Mouse (Mus musculus) brain, embryonic 14.5 days (tissue): ENCODE measurements around the gene Cpe.

Experiments used
- CTCF ChIP-seq: fragments of 200-500 bp; IDR thresholded peaks from 2 replicates; pipeline ENCODE4 v1.5.1; 2012; ENCODE audit warnings: inconsistent platforms, mild to moderate bottlenecking, moderate library complexity, borderline replicate concordance; ENCODE audit not compliant: insufficient read depth, insufficient read length; ENCODE audit errors: extremely low read depth
- POLR2A ChIP-seq: fragments of 200-500 bp; IDR thresholded peaks from 2 replicates; pipeline ENCODE4 v1.6.1; 2012; ENCODE audit warnings: mild to moderate bottlenecking, inconsistent platforms, borderline replicate concordance; ENCODE audit not compliant: poor library complexity, insufficient read depth, insufficient read length, severe bottlenecking; ENCODE audit errors: extremely low read depth

DNA sequence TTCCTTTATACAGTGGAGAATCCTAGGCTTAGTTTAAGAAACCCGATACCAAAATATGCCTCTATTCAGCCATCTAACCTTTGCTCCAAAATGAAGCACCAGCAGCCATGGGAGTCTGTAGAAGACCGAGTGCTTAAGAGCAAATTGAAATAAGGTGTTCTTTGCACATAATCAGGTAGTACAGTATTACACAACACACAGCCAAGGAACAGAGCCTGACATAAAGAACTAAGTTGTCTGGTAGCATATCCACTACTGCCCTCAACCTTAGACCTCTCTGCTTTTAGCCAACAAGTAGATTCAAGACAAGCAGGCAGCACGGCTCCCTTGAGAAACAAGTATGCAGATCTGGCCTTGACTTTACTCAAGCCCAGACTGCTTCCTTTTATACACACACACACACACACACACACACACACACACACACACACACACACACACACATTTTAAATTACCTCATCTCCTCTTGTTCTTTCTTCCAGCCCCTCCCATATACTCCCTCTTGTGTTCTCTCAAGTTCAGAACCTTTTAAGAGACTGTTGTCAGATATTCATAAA is 44.0 kb upstream of the Cpe start:
- TF ChIP-seq CTCF (no peak), POLR2A (no peak)
